Mouse (Mus musculus) brain, embryonic 14.5 days (tissue): ENCODE data around the gene Znrd1.

Experiments used
- CTCF ChIP-seq: fragments of 200-500 bp; IDR thresholded peaks from 2 replicates; pipeline ENCODE4 v1.5.1; 2012; ENCODE audit warnings: inconsistent platforms, mild to moderate bottlenecking, moderate library complexity, borderline replicate concordance; ENCODE audit not compliant: insufficient read depth, insufficient read length; ENCODE audit errors: extremely low read depth
- POLR2A ChIP-seq: fragments of 200-500 bp; IDR thresholded peaks from 2 replicates; pipeline ENCODE4 v1.6.1; 2012; ENCODE audit warnings: mild to moderate bottlenecking, inconsistent platforms, borderline replicate concordance; ENCODE audit not compliant: poor library complexity, insufficient read depth, insufficient read length, severe bottlenecking; ENCODE audit errors: extremely low read depth

- TF ChIP-seq CTCF, result no peak
- no peak for TF ChIP-seq POLR2A
Measured at GRCm38 (mm10) chr17:36948286-36948685, 10.1 kb downstream of the Znrd1 start.
